Mouse (Mus musculus) hindbrain, postnatal 0 days (tissue): ENCODE measurements around the gene Ate1. TPM values are rescaled to one million over a fixed set of nuclear protein-coding genes. Genes with fewer than 3 reads are reported as not detected.
A peak's percentile ranks its signal among the peaks of the same experiment; 100 is the strongest.
"Not testable (repeated sequence)": the region's sequence is repeated elsewhere in the genome, so short reads cannot be mapped to it uniquely, and the experiment has no call there.

Source experiments
- ATAC-seq: fragments of 200-750 bp; cut with Nextera tagmentation; 2 replicates; pipeline ENCODE4 v1.8.0; 2017; ENCODE audit warnings: mild to moderate bottlenecking, moderate TSS enrichment, moderate library complexity
- DNase-seq: peaks from one replicate; pipeline ENCODE4 v3.0.0-alpha.2; 2015; ENCODE audit warnings: low spot score
- H3K27ac ChIP-seq: fragments of 300-500 bp; sonication (generic); 2 replicates; pipeline ENCODE4 v1.5.1; 2014; ENCODE audit warnings: mild to moderate bottlenecking
- H3K27me3 ChIP-seq: fragments of 300-500 bp; sonication (generic); 2 replicates; pipeline ENCODE4 v1.6.1; 2014; ENCODE audit warnings: low read length, mixed read lengths; ENCODE audit not compliant: insufficient read depth
- H3K36me3 ChIP-seq: fragments of 300-500 bp; sonication (generic); 2 replicates; pipeline ENCODE4 v1.6.1; 2014; ENCODE audit warnings: low read length, mixed read lengths; ENCODE audit not compliant: insufficient read depth
- H3K4me1 ChIP-seq: fragments of 300-500 bp; sonication (generic); 2 replicates; pipeline ENCODE4 v1.6.1; 2014; ENCODE audit warnings: antibody characterized with exemption, low read length, mixed read lengths; ENCODE audit not compliant: insufficient read depth
- H3K4me2 ChIP-seq: fragments of 300-500 bp; sonication (generic); 2 replicates; pipeline ENCODE4 v1.6.1; 2014; ENCODE audit warnings: low read depth, mild to moderate bottlenecking, low read length, moderate library complexity, mixed read lengths
- H3K4me3 ChIP-seq: fragments of 300-500 bp; sonication (generic); 2 replicates; pipeline ENCODE4 v1.5.1; 2014; ENCODE audit warnings: low read length
- H3K9ac ChIP-seq: fragments of 300-500 bp; sonication (generic); replicated peaks from 2 replicates; pipeline ENCODE4 v1.6.1; 2014; ENCODE audit warnings: mild to moderate bottlenecking, low read length, moderate library complexity, mixed read lengths
- H3K9me3 ChIP-seq: fragments of 300-500 bp; sonication (generic); 2 replicates; pipeline ENCODE4 v1.6.1; 2016; ENCODE audit warnings: low read length, mixed read lengths
- CTCF ChIP-seq: IDR thresholded peaks from 2 replicates; pipeline ENCODE4 v1.5.1; 2016; ENCODE audit warnings: antibody characterized with exemption, control low read depth, low read depth
- WGBS: fragments of 180-500 bp; shearing (Covaris S2); extraction: QIAGEN DNeasy Blood & Tissue Kit; methylation state at CpG from one replicate; pipeline ENCODE4 v1.1.7; 2014; 5-methylcytosine and 5-hydroxymethylcytosine counted together
- polyA plus RNA-seq: library from polyadenylated mRNA; unstranded; fragments of >200 nt; fragmentation: Nextera tagmentation; extraction: Ambion mirVana; gene quantifications from 2 replicates; pipeline ENCODE4 v1.2.1, GENCODE M21; 2015
- total RNA-seq: library from RNA; depleted of rRNA; stranded (reverse); fragments of >200 nt; gene quantifications from 2 replicates; pipeline ENCODE4 v1.2.3, GENCODE M21; 2014

Gene Ate1
- total and polyA plus RNA-seq, 2 experiments from 2014 or later = 48.0 to 116 TPM

DNA sequence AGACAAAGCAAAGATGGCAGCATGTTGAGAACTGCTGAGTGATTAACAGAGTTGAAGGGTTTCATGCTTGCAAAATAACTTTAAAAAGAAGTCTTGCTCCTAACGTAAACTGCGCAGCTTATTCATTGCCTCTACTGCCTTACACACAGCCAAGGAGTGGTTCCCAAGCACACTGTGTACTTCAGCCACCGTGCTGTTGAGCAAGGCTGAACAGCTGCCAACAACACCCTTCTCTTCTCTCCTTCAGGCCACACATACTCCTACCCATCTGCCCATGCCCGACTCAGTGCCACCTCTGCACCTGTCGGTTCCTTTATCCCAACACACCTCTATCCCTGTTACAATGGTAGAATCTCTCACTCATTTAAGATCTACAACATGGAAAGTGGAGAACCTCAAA, 17.2 kb downstream of the Ate1 start:
- Histone ChIP-seq H3K27me3 (no peaks in the 10 kb centered on the region), H3K4me2 (no peak overlapping the region), H3K27ac (no peak overlapping the region), H3K4me3 (no peak overlapping the region), H3K36me3 (peaks cover 36% of the 10 kb centered on the region), H3K4me1 (no peaks in the 10 kb centered on the region), H3K9ac (no peak overlapping the region), H3K9me3 (no peaks in the 10 kb centered on the region)
- no peak for DNase-seq
- no peak for TF ChIP-seq CTCF
- 97% methylated on average over 5 of the region's 5 CpGs for WGBS
- no peak for ATAC-seq

- H3K4me3 ChIP-seq = no peak overlapping the region
- ATAC-seq (no peak), DNase-seq (no peak)
- no peaks in the 10 kb centered on the region for H3K27me3 ChIP-seq
- H3K36me3 ChIP-seq = peaks cover 29% of the 10 kb centered on the region
- no peak overlapping the region for H3K27ac ChIP-seq
- H3K9ac ChIP-seq = no peak overlapping the region
- no peaks in the 10 kb centered on the region for H3K4me1 ChIP-seq
- no peak overlapping the region for H3K4me2 ChIP-seq
- TF ChIP-seq CTCF = no peak
- 61% methylated on average over 1 of the region's 1 CpGs for WGBS
- H3K9me3 ChIP-seq = no peaks in the 10 kb centered on the region
Observed at GRCm38 (mm10) chr7:130501499-130501898, 18.7 kb downstream of the Ate1 start.

DNA sequence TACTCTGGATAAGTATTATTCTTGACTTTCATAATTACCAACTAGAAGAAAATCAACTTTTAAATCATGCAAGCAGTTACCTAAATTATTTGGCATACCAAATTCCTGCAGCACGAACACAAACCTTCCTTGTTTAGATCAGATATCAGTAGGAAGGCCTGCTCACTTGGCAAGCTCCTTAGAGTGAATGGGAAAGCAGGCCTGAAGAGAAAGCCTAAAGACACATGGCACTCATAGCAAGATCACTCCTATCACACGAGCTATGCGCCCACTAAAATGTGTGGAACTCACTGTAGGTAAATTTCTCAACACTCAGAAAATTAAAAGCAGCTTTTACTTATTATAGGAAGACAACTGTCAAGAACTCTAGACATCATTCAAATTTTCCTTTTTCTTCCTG, 26.8 kb downstream of the Ate1 start:
- ATAC-seq (no peak), DNase-seq (no peak)
- Histone ChIP-seq H3K9ac (no peak overlapping the region), H3K4me1 (no peaks in the 10 kb centered on the region), H3K4me3 (no peak overlapping the region), H3K27ac (no peak overlapping the region), H3K4me2 (no peak overlapping the region), H3K27me3 (no peaks in the 10 kb centered on the region), H3K9me3 (no peaks in the 10 kb centered on the region), H3K36me3 (0 out of 2 replicates have a peak, but pooled peaks cover 3% of the 10 kb centered on the region)
- WGBS = 72% methylated on average over 3 of the region's 3 CpGs
- no peak for TF ChIP-seq CTCF

DNA sequence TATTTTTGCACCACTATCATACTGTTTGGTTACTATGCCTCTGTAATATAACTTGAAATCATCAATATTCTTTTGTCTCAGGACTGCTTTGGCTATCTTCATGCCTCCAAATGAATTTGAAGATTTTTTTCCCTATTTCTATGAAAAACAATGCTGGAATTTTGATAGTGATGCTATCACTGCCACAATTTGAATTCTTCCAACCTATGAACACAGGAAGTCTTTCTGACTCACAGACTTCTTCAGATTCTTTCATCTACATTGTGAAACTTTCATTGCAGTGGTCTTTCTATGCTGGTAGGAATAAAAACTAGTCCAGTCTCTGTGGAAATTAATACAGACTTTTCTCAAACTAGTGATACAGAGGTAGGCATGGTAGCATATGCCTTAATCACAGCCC, 28.1 kb downstream of the Ate1 start:
- no peak for TF ChIP-seq CTCF
- DNase-seq (no peak), ATAC-seq (no peak)
- H3K4me1 ChIP-seq = no peaks in the 10 kb centered on the region
- no peak overlapping the region for H3K27ac ChIP-seq
- H3K9ac ChIP-seq = no peak overlapping the region
- no peak overlapping the region for H3K4me2 ChIP-seq
- no peaks in the 10 kb centered on the region for H3K36me3 ChIP-seq
- H3K9me3 ChIP-seq = no peaks in the 10 kb centered on the region
- no peak overlapping the region for H3K4me3 ChIP-seq
- no peaks in the 10 kb centered on the region for H3K27me3 ChIP-seq

DNA sequence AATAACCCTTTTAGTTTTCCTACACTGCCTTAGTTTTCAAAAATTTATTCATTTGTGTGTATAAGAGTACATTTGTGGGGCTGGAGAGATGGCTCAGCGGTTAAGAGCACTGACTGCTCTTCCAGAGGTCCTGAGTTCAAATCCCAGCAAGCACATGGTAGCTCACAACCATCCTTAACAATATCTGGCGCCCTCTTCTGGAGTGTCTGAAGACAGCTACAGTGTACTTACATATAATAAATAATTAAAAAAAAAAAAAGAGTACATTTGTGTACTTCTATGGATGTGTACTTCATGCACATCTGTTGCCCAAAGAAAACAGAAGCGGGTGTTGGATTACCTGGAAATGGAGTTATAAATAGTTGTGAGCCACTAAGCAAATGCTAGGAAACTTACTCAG, 41.2 kb downstream of the Ate1 start:
- not testable (repeated sequence) for ATAC-seq, H3K9ac ChIP-seq, H3K9me3 ChIP-seq, H3K4me1 ChIP-seq, H3K4me3 ChIP-seq, H3K36me3 ChIP-seq, H3K4me2 ChIP-seq, H3K27me3 ChIP-seq, H3K27ac ChIP-seq, DNase-seq
- WGBS = 93% methylated on average over 3 of the region's 3 CpGs
- TF ChIP-seq CTCF = 0 out of 2 replicates have a peak, but pooled peaks have one; percentile 10

GRCm38 (mm10) chr7:130475970-130476369, 44.2 kb downstream of the Ate1 start:
- H3K27ac ChIP-seq = no peak overlapping the region
- H3K9me3 ChIP-seq = no peaks in the 10 kb centered on the region
- 33% methylated on average over 2 of the region's 2 CpGs for WGBS
- DNase-seq = peak; percentile 84
- no peak overlapping the region for H3K9ac ChIP-seq
- peak; percentile 98 for TF ChIP-seq CTCF
- no peaks in the 10 kb centered on the region for H3K27me3 ChIP-seq
- H3K36me3 ChIP-seq = peaks cover 3% of the 10 kb centered on the region; the same call in 1 of the 2 replicates
- no peak overlapping the region for H3K4me3 ChIP-seq
- H3K4me2 ChIP-seq = no peak overlapping the region
- peak; percentile 71 for ATAC-seq
- no peaks in the 10 kb centered on the region for H3K4me1 ChIP-seq

DNA sequence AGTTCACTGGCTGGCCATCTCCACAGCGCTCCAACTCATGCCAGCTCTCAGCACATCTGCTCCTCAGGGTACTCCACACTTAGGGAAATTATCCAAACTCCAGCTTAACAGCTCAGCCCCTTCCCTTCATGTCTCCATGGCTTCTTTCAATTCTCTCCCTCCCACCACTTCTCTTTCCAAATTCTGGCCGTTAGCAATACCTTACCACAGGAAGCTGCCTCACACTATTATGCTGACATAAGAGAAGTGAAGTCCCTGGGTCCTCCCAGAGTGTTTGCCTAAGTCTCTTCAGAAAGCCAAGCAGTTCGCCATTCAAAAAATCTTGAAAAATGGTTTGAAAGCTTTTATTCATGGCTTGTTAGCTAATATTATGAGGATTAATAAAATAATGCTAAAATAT, 46.3 kb downstream of the Ate1 start:
- Histone ChIP-seq H3K27ac (no peak overlapping the region), H3K27me3 (no peaks in the 10 kb centered on the region), H3K9me3 (no peaks in the 10 kb centered on the region), H3K4me3 (no peak overlapping the region), H3K36me3 (no peaks in the 10 kb centered on the region), H3K4me1 (no peaks in the 10 kb centered on the region), H3K9ac (no peak overlapping the region), H3K4me2 (no peak overlapping the region)
- no peak for TF ChIP-seq CTCF
- ATAC-seq (no peak), DNase-seq (no peak)
- WGBS = 68% methylated on average over 3 of the region's 3 CpGs

DNA sequence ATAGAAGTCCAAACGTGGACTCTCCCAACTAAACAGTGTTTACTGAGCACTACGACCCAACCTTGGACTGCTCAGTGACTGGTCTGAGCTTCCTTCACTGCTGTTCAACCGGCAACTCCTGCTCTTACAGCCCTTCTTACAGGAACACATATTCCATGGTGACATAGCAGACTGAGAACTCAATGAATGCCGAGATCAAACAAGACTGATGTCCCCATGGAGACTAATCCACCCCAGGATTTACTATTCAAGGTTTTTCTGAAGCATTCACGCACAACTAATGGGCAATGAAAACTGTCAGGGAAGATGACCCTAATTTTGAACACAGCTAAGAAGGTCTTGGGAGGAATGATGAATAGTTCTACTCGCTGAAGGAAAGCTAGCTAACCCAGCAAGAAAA, 47.5 kb downstream of the Ate1 start:
- DNase-seq (peak; percentile 17), ATAC-seq (no peak)
- Histone ChIP-seq H3K4me3 (no peak overlapping the region), H3K9ac (no peak overlapping the region), H3K27me3 (no peaks in the 10 kb centered on the region), H3K4me2 (no peak overlapping the region), H3K9me3 (no peaks in the 10 kb centered on the region), H3K36me3 (no peaks in the 10 kb centered on the region), H3K27ac (no peak overlapping the region), H3K4me1 (no peaks in the 10 kb centered on the region)
- 28% methylated on average over 6 of the region's 6 CpGs for WGBS
- TF ChIP-seq CTCF = no peak
